Mouse (Mus musculus) lung, postnatal 0 days (tissue): Measurements from ENCODE around the gene Pard3b.

Source experiments
- CTCF ChIP-seq: IDR thresholded peaks from 2 replicates; pipeline ENCODE4 v1.5.1; 2016; ENCODE audit warnings: antibody characterized with exemption, mild to moderate bottlenecking
- EP300 ChIP-seq: IDR thresholded peaks from 2 replicates; pipeline ENCODE4 v1.6.1; 2016; ENCODE audit warnings: antibody characterized with exemption, mild to moderate bottlenecking, control low read depth

- TF ChIP-seq CTCF (no peak), EP300 (no peak)
Measured at GRCm38 (mm10) chr1:61685921-61686320, 47.3 kb downstream of the Pard3b start.
